Mouse (Mus musculus) urinary bladder, adult 2 months (tissue): ENCODE measurements around the gene Pik3c2a. TPM values are rescaled to one million over a fixed set of nuclear protein-coding genes. Genes with fewer than 3 reads are reported as not detected.
"Not testable (repeated sequence)": the region's sequence is repeated elsewhere in the genome, so short reads cannot be mapped to it uniquely, and the experiment has no call there.

Source experiments
- DNase-seq: peaks from one replicate; pipeline ENCODE4 v3.0.0; 2022; ENCODE audit warnings: low spot score
- polyA plus RNA-seq: library from polyadenylated mRNA; depleted of rRNA; stranded (reverse); fragments of >200 nt; gene quantifications from 2 replicates; pipeline ENCODE4 v1.2.3, GENCODE M21; 2012

Gene Pik3c2a
- polyA plus RNA-seq, 1 experiment, result 20.0 TPM

- DNase-seq, result no peak
Measured at GRCm38 (mm10) chr7:116392329-116392728, 50.9 kb downstream of the Pik3c2a start.

- not testable (repeated sequence) for DNase-seq
Measured at GRCm38 (mm10) chr7:116387389-116387788, 55.9 kb downstream of the Pik3c2a start.

GRCm38 (mm10) chr7:116379181-116379580 is 64.1 kb downstream of the Pik3c2a start:
- not testable (repeated sequence) for DNase-seq

- no peak for DNase-seq
Measured at GRCm38 (mm10) chr7:116374284-116374683, 69.0 kb downstream of the Pik3c2a start.

GRCm38 (mm10) chr7:116336226-116336625 is 107.0 kb downstream of the Pik3c2a start:
- DNase-seq, result no peak

- no peak for DNase-seq
Measured at GRCm38 (mm10) chr7:116335133-116335532, 108.1 kb downstream of the Pik3c2a start.

- no peak for DNase-seq
Measured at GRCm38 (mm10) chr7:116334669-116335038, 108.6 kb downstream of the Pik3c2a start.

GRCm38 (mm10) chr7:116333713-116334668 is 109.3 kb downstream of the Pik3c2a start, which contains the start of gene Rps13:
Rps13 (minus strand) TSS chr7:116334195.
- peak; percentile 95 for DNase-seq

GRCm38 (mm10) chr7:116331246-116331645 is 112.0 kb downstream of the Pik3c2a start:
- DNase-seq, result no peak

- no peak for DNase-seq
Measured at GRCm38 (mm10) chr7:116329858-116330257, 113.4 kb downstream of the Pik3c2a start.

GRCm38 (mm10) chr7:116328777-116329176 is 114.5 kb downstream of the Pik3c2a start:
- no peak for DNase-seq

- DNase-seq, result no peak
Measured at GRCm38 (mm10) chr7:116327901-116328300, 115.3 kb downstream of the Pik3c2a start.

- DNase-seq, result peak; percentile 49
Measured at GRCm38 (mm10) chr7:116323331-116323964, 119.8 kb downstream of the Pik3c2a start.

GRCm38 (mm10) chr7:116309456-116309855 is 133.8 kb downstream of the Pik3c2a start:
- DNase-seq, result no peak

- DNase-seq, result no peak
Measured at GRCm38 (mm10) chr7:116308632-116308991, 134.6 kb downstream of the Pik3c2a start.

GRCm38 (mm10) chr7:116307871-116308631 is 135.2 kb downstream of the Pik3c2a start, which contains the start of gene Plekha7:
Plekha7 (minus strand) TSS chr7:116308376.
- peak; percentile 57 for DNase-seq

- peak; percentile 63 for DNase-seq
Measured at GRCm38 (mm10) chr7:116307099-116307870, 136.0 kb downstream of the Pik3c2a start.

GRCm38 (mm10) chr7:116306601-116307000 is 136.6 kb downstream of the Pik3c2a start:
- DNase-seq, result no peak

- no peak for DNase-seq
Measured at GRCm38 (mm10) chr7:116301661-116302311, 141.5 kb downstream of the Pik3c2a start.

GRCm38 (mm10) chr7:116301144-116301543 is 142.1 kb downstream of the Pik3c2a start:
- no peak for DNase-seq

- DNase-seq, result no peak
Measured at GRCm38 (mm10) chr7:116298851-116299250, 144.4 kb downstream of the Pik3c2a start.
